ENCODE assay signal across 9 mouse cellular contexts in genomic region chr9:65844421-65845165, GRCm38 (mm10). TPM values are rescaled to one million over a fixed set of nuclear protein-coding genes. Genes with fewer than 3 reads are reported as not detected.
A peak's percentile ranks its signal among the peaks of the same experiment; 100 is the strongest.
DNase-seq lines count a peak whose midpoint lies in the region; ATAC-seq and TF ChIP-seq lines count a peak whose summit lies in the region.
"Had no signal": no experiment of that assay in that cellular context is flagged by ENCODE, and none has a peak within 500 bp of the region (broad histone marks: within the 10 kb centered on the region; RNA-seq: fewer than 3 reads in every experiment).

No protein-coding gene starts in this region.

- no peaks in the 10 kb centered on the region for H3K27me3 ChIP-seq in liver, embryonic 15.5 days
- H3K27me3 ChIP-seq: limb, embryonic 13.5 days had no signal

- ATAC-seq in liver, embryonic 15.5 days (ENCODE audit: insufficient read depth): no peak

- WGBS in liver, embryonic 15.5 days (ENCODE audit: insufficient replicate concordance): 64% methylated on average over 7 of the region's 7 CpGs

- H3K27ac ChIP-seq in gastrocnemius, adult 2 months: peak overlapping the region; percentile 24; the same call in 1 of the 2 replicates
- peak overlapping the region; percentile 14; the same call in 1 of the 2 replicates for H3K27ac ChIP-seq in liver, embryonic 15.5 days (replicated peaks)
- H3K27ac ChIP-seq: limb, embryonic 13.5 days had no signal

- H3K9ac ChIP-seq in liver, embryonic 15.5 days: no peak overlapping the region
- H3K9ac ChIP-seq: limb, embryonic 13.5 days had no signal

- no peaks in the 10 kb centered on the region for H3K9me3 ChIP-seq in liver, embryonic 15.5 days (replicated peaks)
- H3K9me3 ChIP-seq: limb, embryonic 13.5 days had no signal

- peaks cover 8% of the 10 kb centered on the region; the same call in 1 of the 2 replicates for H3K4me1 ChIP-seq in liver, embryonic 15.5 days (replicated peaks)

- intact Hi-C loops in gastrocnemius, adult 2 months (cut with DNase I): loop anchor here (5.0 kb wide), 1 partner anchor 147 kb away; no protein-coding TSS in a partner anchor
- intact Hi-C loops in gastrocnemius, postnatal 14 days (cut with DNase I; ENCODE audit: low total_unique reads): no loop called here

- H3K36me3 ChIP-seq in liver, embryonic 15.5 days (replicated peaks): no peaks in the 10 kb centered on the region

- peak; percentile 46 for DNase-seq in gastrocnemius, adult 2 months
- no peak for DNase-seq in gastrocnemius, postnatal 14 days
- DNase-seq in right cerebral cortex, postnatal 14 days: peak; percentile 19
- no peak for DNase-seq in right cerebral cortex, postnatal 36 days (ENCODE audit: low spot score in 2 of 2)
- DNase-seq in skeletal muscle tissue, adult 2 months (ENCODE audit: low read depth, low spot score): peak; percentile 11
- no peak for DNase-seq in cerebellum, adult 8-10 months
- DNase-seq in thymus, postnatal 36 days: no peak

- H3K4me3 ChIP-seq in gastrocnemius, adult 2 months: no peak overlapping the region
- no peak overlapping the region for H3K4me3 ChIP-seq in liver, embryonic 15.5 days (replicated peaks)
- H3K4me3 ChIP-seq: limb, embryonic 13.5 days had no signal

- no peak for TF ChIP-seq CTCF in gastrocnemius, adult 2 months (IDR thresholded peaks at IDR 0.05)

- no peak overlapping the region for H3K4me2 ChIP-seq in liver, embryonic 15.5 days
- H3K4me2 ChIP-seq: limb, embryonic 13.5 days had no signal

RNA-seq across cellular contexts. Expression of gene Zfp609, which starts 17.2 kb away (rescaled TPM):
- total RNA-seq in gastrocnemius, adult 2 months (2021): 10 to 100 TPM; 18.4 to 21.1 TPM
- total RNA-seq in gastrocnemius, postnatal 14 days (2021): 10 to 100 TPM; 15.8 to 18.8 TPM
- polyA plus RNA-seq in liver, embryonic 15.5 days (2015; fragmentation: Nextera tagmentation; extraction: Ambion mirVana): 1.6 and 2.0 TPM in 2 replicates

RNA-seq across cellular contexts. Expression of gene Pclaf, which starts 45.4 kb away (rescaled TPM):
- not detected for total RNA-seq in gastrocnemius, adult 2 months (2021)
- 1 to 10 TPM; 4.0 to 4.3 TPM for total RNA-seq in gastrocnemius, postnatal 14 days (2021)
- 77.9 and 88.8 TPM in 2 replicates for polyA plus RNA-seq in liver, embryonic 15.5 days (2015; fragmentation: Nextera tagmentation; extraction: Ambion mirVana)

Comparison
In these comparisons a context has a peak if more than half of its experiments do, and no peak if none do; other contexts are left out.
1. DNase-seq: peak in gastrocnemius, adult 2 months (single experiment), right cerebral cortex, postnatal 14 days (single experiment) and skeletal muscle tissue, adult 2 months (single experiment); none in gastrocnemius, postnatal 14 days (single experiment), right cerebral cortex, postnatal 36 days (0 of 2), cerebellum, adult 8-10 months (single experiment) and thymus, postnatal 36 days (0 of 2).
2. RNA of gene Pclaf, which starts 45.4 kb away (total RNA-seq): 4.0 to 4.3 TPM in gastrocnemius, postnatal 14 days; not detected in gastrocnemius, adult 2 months; every median in the first group is over 4 times any median in the second.